Mouse (Mus musculus): ENCODE data around the gene Shd.

Gene Shd

DNA sequence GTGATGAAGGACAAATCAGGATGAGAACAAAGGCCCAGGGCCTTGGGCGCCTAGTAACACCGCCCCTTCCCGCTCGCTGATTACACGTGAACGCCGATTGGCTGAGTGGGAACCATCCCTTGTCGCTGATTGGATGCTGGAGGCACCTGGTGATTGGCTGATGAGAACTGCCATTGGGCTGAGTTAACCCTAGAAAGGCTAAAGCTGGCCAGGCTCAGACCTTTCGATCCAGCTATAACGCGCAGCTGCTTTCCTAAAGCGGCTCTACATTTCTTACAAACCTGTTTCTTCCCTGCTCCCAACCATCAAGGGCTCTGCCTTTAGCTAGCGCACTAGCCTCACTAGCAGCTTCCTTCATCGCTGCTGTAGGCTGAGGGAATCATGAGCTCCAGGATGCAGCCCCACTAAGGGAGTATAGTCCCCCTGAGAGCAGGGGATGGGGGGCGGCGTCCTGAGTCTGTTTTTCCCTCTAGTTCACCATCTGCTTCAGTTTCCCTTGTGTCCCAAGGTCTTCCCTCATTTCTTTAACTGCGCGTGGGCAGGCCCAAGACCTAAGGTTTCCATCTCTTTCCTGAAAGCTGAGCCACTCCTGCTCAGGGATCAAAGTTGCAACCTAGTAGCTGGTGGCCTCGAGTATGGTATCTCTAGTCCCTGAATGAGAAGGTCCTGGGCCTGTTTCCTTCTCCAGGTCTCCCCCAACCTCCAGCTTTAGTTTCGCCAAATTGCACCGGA lies 38.3 kb downstream of the Shd start:
- DNase-seq (ENCODE audit: low spot score): peak; percentile 94

DNA sequence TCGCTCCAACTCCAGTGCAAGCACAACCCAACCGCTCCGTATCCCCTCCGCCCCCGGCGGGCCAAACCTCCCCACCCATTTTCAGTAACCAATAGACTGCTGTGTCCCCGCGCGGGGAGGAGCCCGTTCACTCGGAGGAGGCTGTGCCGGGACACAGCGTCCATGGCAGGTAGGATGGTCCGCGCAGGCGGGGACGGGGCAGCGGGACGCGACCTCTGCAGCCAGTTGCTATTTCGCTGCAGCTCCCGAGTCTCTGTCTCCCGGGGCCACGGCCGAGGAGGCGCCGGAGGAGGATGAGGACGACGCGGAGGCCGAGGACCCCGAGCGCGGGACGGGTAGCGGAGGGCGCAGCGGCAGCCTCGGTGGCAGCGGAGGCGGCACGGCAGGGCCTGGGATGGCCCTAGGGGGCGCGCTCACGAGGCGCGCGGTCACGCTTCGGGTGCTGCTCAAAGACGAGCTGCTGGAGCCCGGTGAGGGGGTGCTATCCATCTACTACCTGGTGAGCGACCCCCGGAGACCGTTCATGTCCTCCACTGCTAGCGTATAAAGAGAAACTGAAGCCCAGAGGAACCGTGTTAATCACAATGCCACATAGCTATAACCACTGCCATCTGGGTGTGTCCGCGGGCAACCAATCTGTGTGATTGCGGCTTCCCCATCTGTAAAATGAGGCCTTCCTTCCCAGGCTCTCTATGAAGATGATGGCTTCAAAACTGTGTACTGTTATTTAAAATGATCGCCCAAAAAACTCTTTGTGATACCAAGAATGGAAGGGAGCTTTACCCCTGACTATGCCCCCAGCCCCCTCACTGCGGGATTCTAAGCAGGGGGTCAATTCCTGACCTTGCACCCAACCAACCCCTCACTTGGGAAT lies 39.1 kb downstream of the Shd start:
- DNase-seq (ENCODE audit: low spot score): peak; percentile 87

DNA sequence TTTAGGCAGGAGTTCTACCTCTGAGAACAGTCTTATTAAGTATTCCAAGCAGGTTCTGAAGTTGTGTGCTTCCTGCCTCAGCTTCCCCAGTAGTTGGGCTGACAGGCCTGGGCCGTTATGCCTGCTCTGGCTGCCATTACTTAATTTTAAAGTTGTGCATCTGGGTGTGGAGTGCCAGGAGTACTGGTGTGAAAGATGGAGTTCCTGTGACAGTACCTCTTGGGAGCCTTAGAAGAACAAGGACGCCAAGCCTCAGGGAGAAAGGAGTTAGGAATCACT lies 39.6 kb downstream of the Shd start:
- DNase-seq (ENCODE audit: low spot score): no peak

DNA sequence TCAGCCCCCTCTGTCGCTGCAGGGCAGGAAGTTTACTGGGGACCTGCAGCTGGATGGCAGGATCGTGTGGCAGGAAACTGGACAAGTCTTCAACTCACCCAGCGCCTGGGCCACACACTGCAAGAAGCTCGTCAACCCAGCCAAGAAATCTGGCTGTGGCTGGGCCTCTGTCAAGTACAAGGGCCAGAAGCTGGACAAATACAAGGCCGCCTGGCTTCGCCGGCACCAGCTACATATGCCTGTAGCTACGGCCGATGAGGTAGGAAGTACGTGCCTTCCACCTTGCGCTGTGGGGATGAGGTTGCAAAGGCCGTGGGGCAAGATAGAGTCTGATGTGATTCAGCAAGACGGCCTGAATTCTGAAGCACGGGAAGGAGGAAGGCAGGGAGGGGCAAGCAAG lies 40.0 kb downstream of the Shd start:
- no peak for DNase-seq (ENCODE audit: low spot score)

DNA sequence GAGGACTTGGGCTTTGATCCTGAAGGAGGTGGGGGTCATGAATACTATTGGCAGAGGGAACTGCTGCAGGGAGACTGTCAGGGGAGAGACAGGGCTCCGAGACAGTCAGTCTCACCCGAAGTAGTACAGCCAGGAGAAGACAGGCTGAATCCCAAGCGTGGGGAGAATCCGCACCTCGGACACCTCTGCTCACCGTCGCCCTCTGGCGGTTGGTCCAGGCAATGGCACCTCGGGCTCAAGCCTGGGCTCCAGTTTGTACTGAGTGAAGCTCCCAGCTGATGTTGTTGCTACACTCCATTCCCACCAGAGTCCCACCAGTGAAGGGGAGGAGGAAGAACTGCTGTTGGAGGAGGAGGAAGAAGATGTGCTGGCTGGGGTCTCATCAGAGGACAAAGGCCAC lies 40.4 kb downstream of the Shd start:
- DNase-seq (ENCODE audit: low spot score): peak; percentile 80

DNA sequence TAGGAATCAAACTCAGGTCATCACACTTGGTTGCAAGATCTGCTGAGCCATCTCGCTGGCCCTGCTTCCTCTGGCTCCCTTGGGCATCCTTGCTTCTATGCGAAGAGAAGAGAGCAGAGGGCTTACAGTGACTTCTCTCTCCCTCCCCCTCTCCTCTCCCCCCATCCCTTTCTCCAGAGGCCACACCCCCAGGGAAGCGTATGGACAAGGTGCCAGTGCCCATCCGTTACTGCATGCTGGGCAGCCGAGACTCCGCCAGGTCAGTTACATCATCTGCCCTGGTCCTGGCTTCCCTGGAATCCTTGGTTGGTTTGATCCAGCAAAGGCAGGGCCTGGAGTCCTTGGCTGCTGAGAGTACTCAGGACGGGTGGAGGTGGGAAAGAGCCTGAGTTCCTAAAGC lies 41.2 kb downstream of the Shd start:
- DNase-seq (ENCODE audit: low spot score): no peak

DNA sequence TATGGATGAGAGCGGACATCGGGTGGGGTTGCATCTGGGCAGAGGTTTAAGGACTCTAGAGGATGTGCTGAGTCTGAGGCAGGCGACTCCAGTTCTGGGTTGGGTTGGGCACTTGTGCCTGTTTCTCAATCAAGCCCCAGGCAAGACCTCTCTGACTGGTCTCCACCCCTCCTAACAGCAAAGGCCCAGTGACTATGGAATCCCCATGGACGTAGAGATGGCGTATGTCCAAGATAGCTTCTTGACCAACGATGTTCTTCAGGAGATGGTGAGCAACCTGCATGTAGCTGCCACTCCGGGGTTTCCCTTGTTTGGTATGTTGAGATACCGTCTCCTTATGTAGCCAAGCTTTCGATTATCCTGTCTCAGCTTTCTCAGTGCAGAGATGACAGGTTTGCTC lies 45.0 kb downstream of the Shd start:
- DNase-seq (ENCODE audit: low spot score): no peak

DNA sequence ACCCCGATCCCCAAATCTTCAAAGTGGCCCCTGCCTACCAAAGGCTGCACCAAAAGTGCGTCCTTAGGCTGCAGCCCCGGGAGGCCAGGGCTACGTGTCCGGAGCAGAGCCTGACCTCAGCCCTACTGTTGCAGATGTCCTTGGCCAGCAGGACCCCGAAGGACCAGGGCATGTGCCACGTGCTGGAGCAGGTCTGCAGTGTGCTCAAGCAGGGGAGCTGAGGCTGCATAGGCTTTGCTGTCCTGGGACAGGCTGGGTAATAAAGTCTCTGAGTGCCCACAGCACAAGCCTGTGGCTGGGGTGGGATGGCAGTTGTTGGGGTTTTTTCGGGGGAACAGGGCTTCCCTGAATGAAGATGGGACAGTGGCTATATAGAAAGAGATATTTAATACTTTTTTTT lies 46.1 kb downstream of the Shd start:
- no peak for DNase-seq (ENCODE audit: low spot score)

DNA sequence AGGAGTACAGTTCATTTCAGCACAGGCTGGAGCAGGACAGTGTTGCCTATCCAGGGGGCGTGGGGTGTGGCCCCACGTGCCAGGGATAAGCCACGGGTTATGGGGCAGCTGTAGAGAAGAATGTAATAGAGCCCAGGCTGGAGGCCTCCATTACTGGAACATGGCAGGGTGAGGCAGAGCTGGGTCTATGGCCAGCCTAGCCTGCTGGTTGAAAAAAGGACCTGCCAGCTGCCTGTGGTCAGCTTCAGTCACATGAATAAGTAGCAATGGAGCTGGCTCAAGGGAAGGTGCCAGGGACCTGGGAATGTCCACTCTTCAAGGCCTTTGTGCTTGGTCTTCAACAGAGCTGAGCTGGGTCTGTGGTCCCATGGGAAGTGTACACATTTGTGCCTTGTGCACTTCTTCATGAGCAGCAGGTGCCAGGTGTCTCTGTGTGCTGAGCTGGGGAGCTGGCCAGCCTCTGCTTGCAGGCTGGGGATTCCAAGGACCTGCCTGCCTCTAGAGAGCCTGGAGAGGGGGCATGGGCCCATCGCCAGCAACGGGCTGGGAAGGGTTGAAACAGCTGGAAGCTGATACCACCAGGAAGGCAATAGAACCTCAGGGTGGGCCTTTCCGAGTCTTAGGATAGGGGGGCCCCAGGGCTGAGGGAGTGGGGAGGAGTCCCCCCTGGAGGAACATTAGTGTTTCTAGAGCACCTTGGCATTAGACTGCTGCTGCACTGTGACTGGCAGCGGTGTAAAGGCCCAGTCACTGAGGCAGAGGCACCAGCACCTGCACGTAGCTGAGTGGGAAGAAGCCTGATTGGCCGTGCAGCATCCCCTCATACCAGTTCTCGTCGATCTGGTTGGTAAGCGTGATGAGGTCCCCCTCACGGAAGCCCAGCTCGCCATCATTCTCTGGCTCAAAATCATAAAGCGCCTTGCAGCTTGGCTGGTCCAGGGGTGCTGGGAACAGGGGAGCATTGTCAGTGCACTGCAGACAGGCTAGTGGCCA lies 46.8 kb downstream of the Shd start:
- no peak for DNase-seq (ENCODE audit: low spot score)

DNA sequence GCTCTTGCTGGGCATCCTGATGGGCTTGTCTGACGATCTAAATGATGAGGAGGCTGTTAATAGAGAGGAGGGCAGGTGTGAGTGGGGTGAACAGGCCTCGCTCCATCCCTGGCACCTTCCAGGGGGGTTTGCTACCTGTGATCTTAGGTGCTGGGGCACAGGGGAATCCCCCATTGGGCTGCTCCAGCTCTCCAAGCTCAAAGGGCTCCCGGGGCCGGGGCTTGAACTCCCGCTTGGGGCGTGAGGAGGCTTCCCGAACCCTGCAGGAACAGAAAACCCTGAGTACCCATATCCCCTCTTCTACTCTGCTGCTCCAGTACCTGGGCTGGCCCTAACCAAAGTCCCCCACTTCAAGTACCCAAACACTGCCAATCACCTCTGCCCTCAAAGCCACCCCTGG lies 47.6 kb downstream of the Shd start:
- DNase-seq (ENCODE audit: low spot score): no peak

DNA sequence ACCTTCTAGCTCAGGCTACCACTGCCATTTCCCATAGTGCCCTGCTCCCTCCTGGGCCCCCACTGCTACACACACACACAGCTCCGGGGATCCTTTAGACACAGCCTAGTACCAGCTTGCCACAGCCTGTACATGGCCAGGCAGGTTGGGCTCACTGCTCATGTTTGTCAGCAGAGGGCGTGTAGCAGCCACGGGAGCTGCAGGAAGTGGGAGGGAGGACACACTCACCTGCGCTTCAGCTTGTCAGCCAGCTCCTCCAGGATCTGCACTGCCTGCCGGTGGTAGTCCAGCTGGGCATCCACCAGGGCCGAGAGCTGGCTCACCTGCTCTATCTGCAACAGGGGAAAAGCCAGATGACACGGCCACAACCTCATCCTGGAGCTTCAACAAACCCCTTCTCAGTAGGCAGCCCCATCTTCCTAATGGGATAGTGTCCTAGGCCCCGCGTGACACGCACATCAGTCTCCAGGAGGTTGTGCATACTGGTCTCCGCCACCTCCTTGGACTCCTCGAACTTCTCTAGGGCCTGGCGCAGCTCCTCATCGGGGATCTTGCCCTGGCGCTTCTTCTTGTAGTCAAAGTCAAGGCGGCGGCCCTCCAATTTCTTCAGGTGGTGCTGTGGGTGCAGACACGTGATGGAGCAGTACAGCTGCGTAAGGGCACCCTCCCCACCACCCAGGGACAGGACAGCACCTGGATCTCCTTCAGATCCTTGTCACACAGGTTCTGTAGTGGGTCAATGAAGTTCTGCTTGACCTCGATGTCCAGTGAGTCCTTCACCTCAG lies 48.3 kb downstream of the Shd start:
- DNase-seq (ENCODE audit: low spot score): no peak

DNA sequence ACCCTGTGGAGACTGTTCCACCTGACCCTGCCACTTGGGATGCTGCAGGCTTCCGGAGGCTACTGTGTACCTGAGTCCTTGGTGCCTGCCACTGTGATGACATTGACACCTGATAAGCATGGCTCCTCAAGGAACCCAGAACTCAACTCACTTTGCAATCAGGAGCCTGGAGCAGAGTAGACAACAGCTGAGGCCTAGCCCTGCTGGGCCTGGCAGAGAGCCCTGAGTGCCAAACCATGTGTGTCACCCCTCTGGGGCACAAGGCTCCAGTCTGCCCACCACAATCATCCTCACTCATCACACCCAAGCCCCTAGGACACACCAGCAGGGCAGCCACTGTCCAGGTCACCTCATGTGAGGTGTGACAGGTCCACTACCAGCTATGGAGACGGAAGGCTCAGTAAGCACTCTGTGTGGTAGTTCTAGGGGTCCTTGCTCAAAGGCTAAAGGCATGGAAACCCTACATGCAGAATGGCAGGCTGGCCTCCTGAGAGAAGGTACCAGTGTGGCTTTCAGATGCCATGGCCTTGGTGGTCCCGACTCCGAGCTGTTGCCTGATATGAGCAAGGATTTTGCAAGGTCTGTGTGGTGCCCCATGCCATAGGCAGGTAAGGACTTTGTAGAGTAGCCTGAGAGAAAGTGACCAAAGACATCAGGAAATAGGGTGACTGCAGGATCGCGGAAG lies 50.3 kb downstream of the Shd start:
- DNase-seq (ENCODE audit: low spot score): no peak

DNA sequence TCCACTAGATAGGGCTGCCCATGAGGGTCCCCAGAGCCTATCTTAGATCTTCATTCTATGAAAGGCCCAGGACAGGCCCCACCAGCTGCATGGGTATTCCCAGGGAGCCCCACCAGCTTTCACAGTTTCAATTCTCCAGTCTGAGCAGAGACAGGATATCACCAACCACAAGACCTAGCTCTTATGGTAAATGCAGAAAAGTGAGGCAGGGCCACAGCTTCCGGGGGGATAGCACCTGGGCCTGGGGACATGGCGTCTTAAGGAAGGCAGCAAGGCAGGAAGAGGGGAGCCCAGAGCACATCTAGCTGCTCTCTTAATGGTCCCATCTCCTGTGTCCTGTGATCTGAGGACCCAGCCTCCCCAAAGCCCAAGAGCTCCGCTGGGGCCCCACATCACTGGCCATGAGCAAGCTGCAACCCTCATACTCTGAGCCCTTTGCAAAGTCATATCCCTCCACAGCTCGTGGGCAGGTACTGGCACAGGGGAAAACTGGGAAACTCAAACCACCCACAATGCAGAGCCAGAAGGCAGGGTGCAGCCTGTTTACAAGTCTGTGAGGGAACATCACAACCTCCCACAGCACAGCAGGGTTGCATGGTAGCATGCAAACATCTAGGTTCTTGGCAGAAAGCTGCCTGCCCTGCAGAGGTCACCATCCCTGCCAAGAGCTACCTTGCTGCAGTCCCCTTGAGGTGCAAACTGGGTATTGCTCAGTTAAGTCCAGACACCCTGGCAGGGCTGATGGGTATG lies 51.1 kb downstream of the Shd start:
- DNase-seq (ENCODE audit: low spot score): no peak

DNA sequence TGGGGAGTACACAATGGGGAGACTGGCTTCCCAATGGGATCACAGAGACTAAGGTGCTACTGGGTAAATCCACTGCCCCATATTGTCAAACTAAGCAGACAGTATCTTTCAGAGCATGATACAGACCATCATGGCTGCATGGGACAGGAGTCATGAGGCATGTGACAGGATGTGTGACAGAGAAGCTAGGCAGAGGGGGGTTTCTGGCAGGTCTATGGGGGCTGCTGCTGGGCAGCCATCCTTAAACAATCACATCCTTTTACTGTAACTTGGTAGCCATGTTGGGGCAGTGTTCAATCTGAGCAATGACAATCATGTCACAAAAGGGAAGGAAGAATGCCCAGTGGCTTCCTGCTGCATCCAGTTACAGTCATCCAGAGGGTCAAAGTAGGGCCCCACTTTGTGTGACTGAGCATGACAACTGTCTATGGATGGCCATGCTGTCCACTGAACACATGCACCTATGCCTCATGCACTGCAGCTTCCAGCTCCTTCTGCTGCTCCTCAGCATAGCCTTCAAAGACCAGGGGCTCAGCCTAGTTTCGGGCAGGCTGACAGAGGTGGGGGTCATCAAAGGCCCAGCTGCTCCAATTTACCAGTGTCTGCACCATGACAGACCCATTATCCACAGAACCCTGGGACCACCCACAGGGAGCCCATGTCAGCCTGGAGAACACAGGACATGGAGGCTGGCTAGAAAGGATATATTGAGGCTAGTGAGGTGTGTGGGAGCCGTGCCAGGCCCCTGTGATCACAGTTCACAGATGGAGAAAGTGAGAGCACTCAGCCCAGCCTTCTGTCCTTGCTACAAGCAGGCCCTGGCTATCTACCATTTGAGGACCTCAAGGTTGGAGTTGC lies 52.1 kb downstream of the Shd start:
- no peak for DNase-seq (ENCODE audit: low spot score)

DNA sequence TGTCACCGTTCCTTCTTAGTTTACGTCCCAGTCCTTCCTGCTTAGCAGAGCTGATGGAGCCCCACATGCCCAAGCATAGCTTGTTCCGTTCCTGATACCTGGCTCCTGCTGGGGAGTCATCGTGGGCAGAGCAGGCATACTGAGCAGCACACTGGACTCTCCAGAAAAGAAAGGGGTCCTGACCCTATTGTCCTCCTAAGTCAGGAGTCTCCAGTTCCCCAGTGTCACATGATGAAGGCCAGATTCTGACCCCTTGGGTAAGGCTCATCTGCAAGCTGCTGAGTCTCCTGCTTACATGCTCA lies 52.7 kb downstream of the Shd start:
- DNase-seq (ENCODE audit: low spot score): no peak

DNA sequence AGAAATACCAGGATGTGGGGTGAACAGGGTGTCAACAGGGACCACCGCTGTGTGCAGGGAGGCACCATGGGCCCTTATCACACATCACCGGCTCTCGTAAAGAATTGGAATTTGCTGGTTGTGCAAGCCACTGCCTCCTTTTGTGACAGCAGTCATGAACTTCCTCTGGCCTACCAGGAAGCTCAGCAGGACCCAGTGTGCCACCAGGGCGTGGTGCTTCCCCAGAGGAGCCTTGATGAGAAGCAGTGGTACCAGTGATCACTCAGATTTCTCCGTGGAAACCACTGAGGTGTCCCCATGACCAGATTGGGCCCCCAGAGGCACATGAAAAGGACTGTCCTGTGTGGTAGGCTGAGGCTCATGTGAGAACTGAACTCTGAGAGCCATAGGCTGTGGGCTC lies 53.1 kb downstream of the Shd start:
- no peak for DNase-seq (ENCODE audit: low spot score)

DNA sequence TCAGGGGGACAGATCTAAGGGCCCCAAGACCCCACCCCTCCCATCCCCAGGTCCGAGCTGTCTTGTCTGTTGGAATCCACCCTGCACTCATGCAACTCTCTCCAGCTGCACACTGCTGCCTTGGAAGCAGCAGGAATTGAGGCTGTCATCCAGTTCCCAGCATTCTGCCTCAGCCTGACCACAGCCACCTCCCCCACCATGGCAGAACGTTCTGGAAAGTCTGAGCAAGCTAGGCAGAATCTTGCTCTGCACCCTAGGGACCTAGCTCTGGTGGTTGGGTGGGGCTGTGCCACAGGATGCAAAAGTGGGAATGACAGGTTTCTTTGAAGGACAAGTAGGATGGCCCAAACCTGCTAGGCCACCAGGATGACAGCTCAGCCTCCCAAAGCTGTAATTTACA lies 54.2 kb downstream of the Shd start:
- no peak for DNase-seq (ENCODE audit: low spot score)

DNA sequence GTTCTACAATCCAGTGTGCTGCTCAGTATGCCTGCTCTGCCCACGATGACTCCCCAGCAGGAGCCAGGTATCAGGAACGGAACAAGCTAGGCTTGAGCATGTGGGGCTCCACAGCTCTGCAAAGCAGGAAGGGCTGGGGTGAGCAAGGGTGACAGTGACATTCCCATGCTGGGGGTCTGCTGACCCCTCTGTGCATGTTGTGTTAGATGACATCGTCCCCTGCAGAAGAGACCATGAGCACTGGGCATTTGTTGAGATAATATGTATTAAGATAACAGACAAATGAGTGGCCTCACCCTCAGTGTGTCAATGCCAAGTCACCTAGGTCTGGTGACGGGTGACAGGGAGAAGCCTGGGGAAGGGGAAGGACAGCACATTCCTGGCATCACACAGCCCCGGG lies 54.7 kb downstream of the Shd start:
- DNase-seq (ENCODE audit: low spot score): no peak
